Mouse (Mus musculus): ENCODE data around the gene H2afy2. TPM values are rescaled to one million over a fixed set of nuclear protein-coding genes. Genes with fewer than 3 reads are reported as not detected.

The H2afy2 gene
- polyA plus RNA-seq, 1 experiment from 2014 or later, result 298 TPM

- peaks cover 17% of the 10 kb centered on the region; the same call in 1 of the 2 replicates for H3K27me3 ChIP-seq (ENCODE audit: low read depth, poor library complexity, severe bottlenecking)
- H3K36me3 ChIP-seq, result no peaks in the 10 kb centered on the region
- H3K4me3 ChIP-seq, result peak within 1 kb of the TSS; percentile 67
- peak within 1 kb of the TSS; percentile 64 for H3K27ac ChIP-seq
- 15% methylated on average over 36 of the region's 36 CpGs for WGBS
- DNase-seq (ENCODE audit: low spot score), result peak; percentile 87
- no peaks in the 10 kb centered on the region for H3K9me3 ChIP-seq (replicated peaks)
- peaks cover 17% of the 10 kb centered on the region for H3K4me1 ChIP-seq
Measured at GRCm38 (mm10) chr10:61714771-61715461, 69.0 kb downstream of the H2afy2 start, which contains the start of gene Aifm2. Aifm2 (plus strand) TSS chr10:61715263.

GRCm38 (mm10) chr10:61714146-61714545, 69.8 kb downstream of the H2afy2 start:
- Histone ChIP-seq H3K4me3 (no peak overlapping the region), H3K4me1 (peaks cover 17% of the 10 kb centered on the region), H3K27me3 (ENCODE audit: low read depth, poor library complexity, severe bottlenecking) (peaks cover 17% of the 10 kb centered on the region; the same call in 1 of the 2 replicates), H3K36me3 (no peaks in the 10 kb centered on the region), H3K27ac (no peak overlapping the region), H3K9me3 (replicated peaks) (no peaks in the 10 kb centered on the region)
- DNase-seq (ENCODE audit: low spot score), result no peak
- 91% methylated on average over 4 of the region's 4 CpGs for WGBS

GRCm38 (mm10) chr10:61713601-61714000, 70.3 kb downstream of the H2afy2 start:
- peaks cover 17% of the 10 kb centered on the region for H3K4me1 ChIP-seq
- no peak overlapping the region for H3K4me3 ChIP-seq
- DNase-seq (ENCODE audit: low spot score), result no peak
- no peak overlapping the region for H3K27ac ChIP-seq
- no peaks in the 10 kb centered on the region for H3K36me3 ChIP-seq
- WGBS, result 74% methylated on average over 3 of the region's 3 CpGs
- H3K9me3 ChIP-seq (replicated peaks), result no peaks in the 10 kb centered on the region
- H3K27me3 ChIP-seq (ENCODE audit: low read depth, poor library complexity, severe bottlenecking), result peaks cover 17% of the 10 kb centered on the region; the same call in 1 of the 2 replicates

- H3K9me3 ChIP-seq (replicated peaks), result no peaks in the 10 kb centered on the region
- peaks cover 30% of the 10 kb centered on the region for H3K36me3 ChIP-seq
- no peaks in the 10 kb centered on the region for H3K4me1 ChIP-seq
- H3K4me3 ChIP-seq, result no peak overlapping the region
- no peak for DNase-seq (ENCODE audit: low spot score)
- H3K27me3 ChIP-seq (ENCODE audit: low read depth, poor library complexity, severe bottlenecking), result no peaks in the 10 kb centered on the region
- no peak overlapping the region for H3K27ac ChIP-seq
- 74% methylated on average over 6 of the region's 6 CpGs for WGBS
Measured at GRCm38 (mm10) chr10:61706412-61707375, 77.3 kb downstream of the H2afy2 start.

- peaks cover 45% of the 10 kb centered on the region for H3K36me3 ChIP-seq
- no peak overlapping the region for H3K4me3 ChIP-seq
- no peaks in the 10 kb centered on the region for H3K4me1 ChIP-seq
- no peaks in the 10 kb centered on the region for H3K27me3 ChIP-seq (ENCODE audit: low read depth, poor library complexity, severe bottlenecking)
- no peak for DNase-seq (ENCODE audit: low spot score)
- no peaks in the 10 kb centered on the region for H3K9me3 ChIP-seq (replicated peaks)
- H3K27ac ChIP-seq, result no peak overlapping the region
- WGBS, result 79% methylated on average over 4 of the region's 4 CpGs
Measured at GRCm38 (mm10) chr10:61704663-61705062, 79.3 kb downstream of the H2afy2 start.

GRCm38 (mm10) chr10:61697028-61697427, 86.9 kb downstream of the H2afy2 start:
- no peak for DNase-seq (ENCODE audit: low spot score)
- Histone ChIP-seq H3K36me3 (peaks cover 62% of the 10 kb centered on the region), H3K4me3 (peak overlapping the region; percentile 97), H3K4me1 (peaks cover 26% of the 10 kb centered on the region), H3K9me3 (replicated peaks) (no peaks in the 10 kb centered on the region), H3K27ac (no peak overlapping the region), H3K27me3 (ENCODE audit: low read depth, poor library complexity, severe bottlenecking) (no peaks in the 10 kb centered on the region)
- 88% methylated on average over 2 of the region's 2 CpGs for whole genome bisulfite sequencing

GRCm38 (mm10) chr10:61696560-61696823, 87.5 kb downstream of the H2afy2 start:
- DNase-seq (ENCODE audit: low spot score), result no peak
- Histone ChIP-seq H3K36me3 (peaks cover 62% of the 10 kb centered on the region), H3K27me3 (ENCODE audit: low read depth, poor library complexity, severe bottlenecking) (no peaks in the 10 kb centered on the region), H3K27ac (peak overlapping the region; percentile 82), H3K4me1 (peaks cover 26% of the 10 kb centered on the region), H3K9me3 (replicated peaks) (no peaks in the 10 kb centered on the region), H3K4me3 (peak overlapping the region; percentile 97)
- 13% methylated on average over 19 of the region's 19 CpGs for WGBS

GRCm38 (mm10) chr10:61695703-61696559, 88.0 kb downstream of the H2afy2 start:
- peaks cover 26% of the 10 kb centered on the region for H3K4me1 ChIP-seq
- under 1% methylated on average over 111 of the region's 111 CpGs for WGBS
- peak; percentile 55 for DNase-seq (ENCODE audit: low spot score)
- H3K4me3 ChIP-seq, result peak overlapping the region; percentile 97
- H3K27me3 ChIP-seq (ENCODE audit: low read depth, poor library complexity, severe bottlenecking), result no peaks in the 10 kb centered on the region
- no peaks in the 10 kb centered on the region for H3K9me3 ChIP-seq (replicated peaks)
- H3K27ac ChIP-seq, result peak overlapping the region; percentile 82
- peaks cover 62% of the 10 kb centered on the region for H3K36me3 ChIP-seq

- H3K36me3 ChIP-seq, result peaks cover 68% of the 10 kb centered on the region
- peak; percentile 90 for DNase-seq (ENCODE audit: low spot score)
- H3K27ac ChIP-seq, result peak within 1 kb of the TSS; percentile 82
- WGBS, result 1% methylated on average over 42 of the region's 42 CpGs
- H3K4me1 ChIP-seq, result peaks cover 26% of the 10 kb centered on the region
- H3K9me3 ChIP-seq (replicated peaks), result no peaks in the 10 kb centered on the region
- H3K27me3 ChIP-seq (ENCODE audit: low read depth, poor library complexity, severe bottlenecking), result no peaks in the 10 kb centered on the region
- H3K4me3 ChIP-seq, result peak within 1 kb of the TSS; percentile 97
Measured at GRCm38 (mm10) chr10:61694870-61695670, 88.9 kb downstream of the H2afy2 start, which contains the start of gene Tysnd1. Tysnd1 (plus strand) TSS chr10:61695514.

- no peak for DNase-seq (ENCODE audit: low spot score)
- Histone ChIP-seq H3K36me3 (peaks cover 68% of the 10 kb centered on the region), H3K4me3 (no peak overlapping the region), H3K27ac (no peak overlapping the region), H3K9me3 (replicated peaks) (no peaks in the 10 kb centered on the region), H3K27me3 (ENCODE audit: low read depth, poor library complexity, severe bottlenecking) (no peaks in the 10 kb centered on the region), H3K4me1 (peaks cover 26% of the 10 kb centered on the region)
- WGBS, result 68% methylated on average over 4 of the region's 4 CpGs
Measured at GRCm38 (mm10) chr10:61693563-61693962, 90.4 kb downstream of the H2afy2 start.

GRCm38 (mm10) chr10:61689405-61689804, 94.5 kb downstream of the H2afy2 start:
- WGBS, result 93% methylated on average over 8 of the region's 8 CpGs
- Histone ChIP-seq H3K27ac (no peak overlapping the region), H3K27me3 (ENCODE audit: low read depth, poor library complexity, severe bottlenecking) (no peaks in the 10 kb centered on the region), H3K36me3 (peaks cover 96% of the 10 kb centered on the region), H3K4me3 (no peak overlapping the region), H3K4me1 (no peaks in the 10 kb centered on the region), H3K9me3 (replicated peaks) (no peaks in the 10 kb centered on the region)
- no peak for DNase-seq (ENCODE audit: low spot score)
